Mouse (Mus musculus) left cerebral cortex, adult 2 months (tissue): Measurements from ENCODE around the gene Lhfp. TPM values are rescaled to one million over a fixed set of nuclear protein-coding genes. Genes with fewer than 3 reads are reported as not detected.
A peak's percentile ranks its signal among the peaks of the same experiment; 100 is the strongest.

ENCODE experiments used
- DNase-seq, 2 experiments: peaks; one replicate each; pipeline ENCODE4 v3.0.0; 2021 to 2022; ENCODE audit warnings: low spot score in 2 of 2, mixed read lengths in 1 of 2; ENCODE audit errors: extremely low spot score in 1 of 2
- H3K27ac ChIP-seq: fragments of 200-600 bp; 2 replicates; pipeline ENCODE4 v1.8.1; 2022
- H3K4me3 ChIP-seq: fragments of 200-600 bp; 2 replicates; pipeline ENCODE4 v1.8.1; 2022
- CTCF ChIP-seq: fragments of 200-600 bp; IDR thresholded peaks from 2 replicates; pipeline ENCODE4 v1.8.1; 2022; ENCODE audit warnings: antibody characterized with exemption, mild to moderate bottlenecking, moderate library complexity
- intact Hi-C: fragments of 180-260 bp; cut with DNase I; formaldehyde crosslinking; loops from one replicate; pipeline ENCODE4 v1.15.1; 2025
- total RNA-seq, 2 experiments: library from RNA; stranded (reverse); gene quantifications; 2 replicates each; pipeline ENCODE4 v1.2.3; 2021

Gene Lhfp
- total RNA-seq, 2 experiments from 2014 or later: 32.9 to 34.4 TPM

GRCm38 (mm10) chr3:53148751-53149150 is 107.4 kb downstream of the Lhfp start:
- DNase-seq: no peak
- intact Hi-C loops: no loop called here
- no peak overlapping the region for H3K27ac ChIP-seq
- TF ChIP-seq CTCF: no peak
- no peak overlapping the region for H3K4me3 ChIP-seq

DNA sequence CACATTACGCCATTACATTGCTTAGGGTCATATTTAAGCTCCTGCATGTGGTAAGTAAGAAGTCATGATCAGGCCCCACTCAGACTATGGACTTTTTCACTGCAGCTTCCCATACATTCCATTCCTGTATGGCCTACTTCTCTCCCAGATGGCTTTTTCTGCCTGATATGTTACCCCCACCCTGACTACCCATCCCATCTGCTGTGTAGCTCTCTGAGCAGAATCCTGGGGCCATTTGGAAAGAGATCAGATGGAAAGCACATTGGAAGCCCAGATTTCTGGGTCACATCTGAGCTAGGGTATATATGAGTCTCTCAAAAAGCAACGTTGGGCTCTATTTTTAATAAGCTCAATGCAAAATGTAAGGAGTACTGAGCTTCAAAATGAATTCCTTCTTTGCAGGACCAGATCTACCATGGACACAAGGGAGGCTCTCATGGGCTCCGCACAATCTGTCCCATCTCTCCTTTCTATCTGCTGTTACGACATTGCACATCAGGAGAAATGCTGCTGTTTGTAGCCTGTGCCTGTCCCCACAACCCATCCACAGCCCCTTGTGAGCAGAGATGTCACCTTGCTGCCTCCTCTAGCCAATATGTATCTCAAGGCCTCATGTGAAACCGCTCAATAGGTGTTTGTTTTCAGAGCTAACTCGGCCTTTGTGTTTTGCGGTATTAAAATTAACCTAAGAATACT is 108.4 kb downstream of the Lhfp start:
- no peak overlapping the region for H3K4me3 ChIP-seq
- no peak for DNase-seq
- intact Hi-C loops: no loop called here
- H3K27ac ChIP-seq: peak overlapping the region; percentile 4; the same call in 1 of the 2 replicates
- no peak for TF ChIP-seq CTCF

DNA sequence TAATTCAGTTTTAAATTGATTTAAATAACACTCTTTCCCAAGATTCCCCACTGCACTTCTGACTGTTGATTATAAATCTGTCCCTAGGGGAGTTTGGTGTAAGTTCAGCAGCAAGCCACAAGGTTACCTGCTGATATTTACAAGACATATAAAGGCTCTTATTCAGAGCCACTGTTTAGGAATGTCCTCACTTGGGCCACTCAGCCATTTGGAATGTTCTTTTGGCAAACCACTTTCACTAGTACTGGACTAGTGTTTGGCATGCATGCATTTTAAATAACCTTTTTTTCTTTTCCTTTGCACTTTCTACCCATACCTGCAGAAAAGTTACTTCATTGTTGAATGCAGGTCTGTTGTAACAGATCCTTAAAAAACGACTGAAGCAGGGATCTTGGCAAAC is 109.8 kb downstream of the Lhfp start:
- intact Hi-C loops: no loop called here
- Histone ChIP-seq H3K27ac (no peak overlapping the region), H3K4me3 (no peak overlapping the region)
- no peak for TF ChIP-seq CTCF
- DNase-seq: no peak

DNA sequence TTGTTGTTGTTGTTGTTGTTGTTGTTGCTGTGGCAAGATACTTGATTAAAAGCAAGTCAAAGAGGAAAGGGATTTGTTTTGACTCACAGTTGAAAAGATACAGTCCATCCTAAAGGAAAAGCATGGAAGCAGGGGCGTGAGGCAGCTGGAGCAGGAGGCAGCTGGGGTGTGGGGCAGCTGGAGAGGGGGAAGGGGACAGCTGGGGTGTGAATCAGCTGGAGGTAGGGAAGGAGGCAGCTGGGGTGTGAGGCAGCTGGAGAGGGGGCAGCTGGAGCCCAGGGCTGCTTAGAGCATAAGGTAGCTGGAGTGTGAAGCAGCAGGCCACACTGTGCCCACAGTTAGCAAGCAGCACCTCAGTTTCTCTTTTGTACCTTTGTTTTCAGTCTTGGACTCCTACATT is 110.3 kb downstream of the Lhfp start:
- DNase-seq: no peak
- intact Hi-C loops: no loop called here
- H3K27ac ChIP-seq: no peak overlapping the region
- no peak for TF ChIP-seq CTCF
- no peak overlapping the region for H3K4me3 ChIP-seq

GRCm38 (mm10) chr3:53161963-53162362 is 120.6 kb downstream of the Lhfp start:
- Histone ChIP-seq H3K27ac (peak overlapping the region; percentile 44; the same call in 1 of the 2 replicates), H3K4me3 (no peak overlapping the region)
- intact Hi-C loops: loop anchor here (2.0 to 5.0 kb wide), 2 partner anchors 121 to 145 kb away; partner anchors contain the start of gene Lhfp
- no peak for TF ChIP-seq CTCF
- peak; percentile 25 to 38 for DNase-seq

DNA sequence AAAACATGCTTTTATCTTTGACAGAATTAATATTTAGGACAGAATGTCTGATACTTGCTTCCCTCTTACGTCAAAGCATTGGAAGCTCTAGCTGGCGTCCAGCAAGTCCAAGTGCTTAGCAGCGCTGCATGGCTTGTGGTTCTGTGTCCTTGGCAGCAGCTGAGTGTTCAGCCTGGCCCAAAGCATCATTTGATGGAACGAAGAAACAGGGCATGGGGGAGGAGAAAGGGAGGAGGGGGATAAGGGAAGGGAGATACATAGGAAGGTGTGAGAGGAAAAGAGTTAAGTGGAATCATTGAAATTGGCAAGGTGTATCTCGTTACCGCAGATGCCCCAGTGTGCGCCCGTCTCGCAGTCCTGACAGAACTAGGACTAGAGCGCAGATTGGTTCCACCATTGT is 124.0 kb downstream of the Lhfp start:
- intact Hi-C loops: loop anchor here (2.0 to 5.0 kb wide), 2 partner anchors 42 to 212 kb away; no protein-coding TSS in a partner anchor
- Histone ChIP-seq H3K4me3 (no peak overlapping the region), H3K27ac (peak overlapping the region; percentile 24; the same call in 1 of the 2 replicates)
- DNase-seq: no peak
- TF ChIP-seq CTCF: no peak

GRCm38 (mm10) chr3:53166001-53166400 is 124.7 kb downstream of the Lhfp start:
- no peak for DNase-seq
- Histone ChIP-seq H3K4me3 (no peak overlapping the region), H3K27ac (no peak overlapping the region)
- TF ChIP-seq CTCF: no peak
- intact Hi-C loops: loop anchor here (5.0 kb wide), 1 partner anchor 211 kb away; no protein-coding TSS in a partner anchor

GRCm38 (mm10) chr3:53169486-53169885 is 128.2 kb downstream of the Lhfp start:
- no peak overlapping the region for H3K27ac ChIP-seq
- intact Hi-C loops: loop anchor here (5.0 kb wide), 1 partner anchor 208 kb away; no protein-coding TSS in a partner anchor
- TF ChIP-seq CTCF: no peak
- no peak overlapping the region for H3K4me3 ChIP-seq
- DNase-seq: no peak

- no peak for TF ChIP-seq CTCF
- Histone ChIP-seq H3K4me3 (no peak overlapping the region), H3K27ac (no peak overlapping the region)
- no peak for DNase-seq
- intact Hi-C loops: no loop called here
Observed at GRCm38 (mm10) chr3:53173310-53174063, 132.2 kb downstream of the Lhfp start.

DNA sequence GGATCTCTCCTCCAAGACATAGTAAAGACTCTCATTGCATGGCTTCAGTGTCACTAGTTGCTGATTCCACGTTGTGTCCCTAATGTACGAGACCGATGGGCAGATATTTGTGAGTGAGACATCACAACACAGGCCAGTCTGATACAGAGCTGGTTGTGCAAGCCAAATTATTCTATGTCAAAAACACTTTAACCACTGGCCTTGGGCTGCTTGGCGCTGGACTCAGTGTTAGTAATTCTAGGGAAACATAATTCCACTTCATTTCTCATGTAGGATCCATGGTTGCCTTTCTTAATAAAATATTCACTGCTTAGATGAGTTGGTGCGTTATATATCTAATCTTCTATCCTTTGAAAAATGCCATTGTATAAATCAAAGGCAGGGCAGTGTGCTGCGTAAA is 138.6 kb downstream of the Lhfp start:
- TF ChIP-seq CTCF: no peak
- intact Hi-C loops: no loop called here
- no peak overlapping the region for H3K27ac ChIP-seq
- DNase-seq: no peak
- H3K4me3 ChIP-seq: no peak overlapping the region

DNA sequence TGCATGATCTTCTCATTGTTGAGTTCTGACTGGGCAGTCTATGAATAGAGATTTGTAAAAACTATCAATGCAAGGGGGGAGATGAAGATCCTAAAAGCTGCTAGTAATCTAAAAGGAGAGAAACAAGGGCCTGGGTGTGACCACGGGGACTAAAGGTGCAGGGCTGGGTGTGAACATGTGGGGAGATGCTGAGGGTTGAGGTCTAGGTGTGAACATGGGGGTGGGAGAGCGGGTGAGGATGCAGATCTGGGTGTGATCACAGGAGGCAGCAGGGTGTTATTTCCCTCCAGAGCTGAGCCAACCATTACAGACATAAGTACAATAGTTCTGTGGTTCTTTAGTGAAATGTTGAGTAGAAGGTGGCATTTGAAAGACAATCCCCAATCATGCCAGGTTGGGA is 144.1 kb downstream of the Lhfp start:
- TF ChIP-seq CTCF: no peak
- no peak overlapping the region for H3K27ac ChIP-seq
- intact Hi-C loops: no loop called here
- no peak overlapping the region for H3K4me3 ChIP-seq
- DNase-seq: no peak

- no peak for DNase-seq
- no peak overlapping the region for H3K27ac ChIP-seq
- H3K4me3 ChIP-seq: no peak overlapping the region
- intact Hi-C loops: no loop called here
- no peak for TF ChIP-seq CTCF
Observed at GRCm38 (mm10) chr3:53193441-53193840, 152.1 kb downstream of the Lhfp start.
